Mouse (Mus musculus) CD4-positive, CD25-positive, alpha-beta regulatory T cell, adult 2 months (primary cell): ENCODE results near the gene Tmem30a.

ENCODE experiments used
- DNase-seq: peaks from one replicate; pipeline ENCODE4 v3.0.0-alpha.2; 2012; ENCODE audit warnings: low read depth, low spot score

Tmem30a gene

DNA sequence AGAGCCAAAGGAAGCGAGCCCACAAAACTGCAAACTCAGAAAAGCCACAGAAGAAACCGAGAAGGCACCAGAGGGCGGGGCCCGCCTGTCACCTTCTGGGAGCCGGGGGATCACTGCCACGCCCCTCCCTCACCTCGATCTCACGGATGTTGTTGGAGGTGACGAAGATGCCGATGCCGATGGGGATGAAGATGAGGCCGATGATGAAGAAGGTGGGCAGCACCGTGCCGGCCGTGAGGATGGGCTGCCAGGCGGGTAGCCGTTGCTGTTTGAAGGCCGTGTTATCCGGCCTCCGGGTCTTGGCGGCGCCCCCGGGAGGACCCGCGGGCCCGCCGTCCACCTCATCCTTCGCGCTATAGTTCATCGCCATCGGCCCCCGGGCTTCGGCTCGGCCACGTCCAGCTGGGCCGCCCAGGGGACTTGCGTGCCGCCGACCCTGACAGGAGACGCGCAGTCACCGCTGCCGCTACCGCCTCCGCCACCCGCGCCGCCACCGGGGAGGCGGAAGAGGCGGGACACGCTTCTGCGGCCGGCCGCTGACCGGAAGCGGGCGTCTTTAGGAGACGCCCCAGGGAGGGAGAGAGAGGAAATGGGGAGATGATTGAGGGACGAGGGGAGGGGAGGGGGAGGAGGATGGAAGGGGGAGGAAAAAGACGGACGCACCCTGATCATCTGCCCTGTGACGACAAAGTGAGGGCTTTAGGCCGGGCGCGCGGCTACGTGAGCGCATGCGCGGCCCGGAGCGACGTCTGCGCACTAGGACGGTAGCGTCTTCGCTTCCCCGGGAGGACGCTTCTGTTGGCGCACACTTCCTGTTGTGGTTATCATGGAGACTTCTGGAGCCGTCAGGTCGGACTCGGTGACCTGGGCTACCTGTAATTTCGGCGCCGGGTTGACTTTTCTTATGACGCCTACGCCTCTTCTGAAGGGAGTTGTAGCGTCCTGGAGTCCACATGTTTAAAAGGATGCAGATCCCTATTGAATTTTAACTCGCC, at the start of gene Tmem30a:
Gene Tmem30a, minus strand, starts transcription at position 667 of the 995 bp plus-strand sequence.
- DNase-seq: peak; percentile 98

DNA sequence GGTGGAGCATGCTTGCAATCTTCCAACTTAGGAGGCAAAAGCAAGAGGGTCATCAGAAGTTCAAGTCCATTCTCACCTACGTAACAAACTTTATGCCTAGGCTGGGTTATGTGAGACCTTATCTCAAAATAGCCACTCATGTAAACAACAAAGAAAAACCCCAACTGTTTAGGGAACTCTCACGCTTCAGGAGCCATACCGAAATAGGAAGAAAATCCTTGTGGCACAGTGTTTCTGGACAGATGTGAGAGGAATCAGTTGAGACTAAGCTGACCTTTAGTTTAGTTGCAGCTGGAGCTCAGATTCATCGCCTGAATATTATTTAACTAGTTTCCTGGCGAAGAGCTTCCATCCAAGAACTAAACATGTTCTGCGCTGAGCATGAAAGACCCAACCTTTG, 49.3 kb upstream of the Tmem30a start:
- no peak for DNase-seq

DNA sequence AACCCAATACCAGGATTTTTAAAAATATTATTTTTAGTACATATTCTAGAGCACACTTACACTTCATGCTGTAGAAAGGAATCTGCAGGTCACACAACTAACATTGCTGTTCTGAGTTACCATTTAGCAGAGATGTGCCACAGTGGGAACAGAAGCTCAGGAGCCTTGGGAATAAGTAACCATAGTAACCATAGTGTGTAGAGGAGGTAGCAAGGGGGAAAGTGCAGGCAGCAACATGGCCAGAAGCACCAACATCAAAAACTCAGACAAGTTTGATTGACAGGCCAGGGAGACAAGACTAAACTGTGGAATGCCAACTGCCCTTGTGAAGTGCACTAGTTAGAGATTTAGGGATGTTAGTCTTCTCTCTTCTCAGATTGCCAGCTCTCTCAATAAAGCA, 48.7 kb upstream of the Tmem30a start:
- DNase-seq: no peak

DNA sequence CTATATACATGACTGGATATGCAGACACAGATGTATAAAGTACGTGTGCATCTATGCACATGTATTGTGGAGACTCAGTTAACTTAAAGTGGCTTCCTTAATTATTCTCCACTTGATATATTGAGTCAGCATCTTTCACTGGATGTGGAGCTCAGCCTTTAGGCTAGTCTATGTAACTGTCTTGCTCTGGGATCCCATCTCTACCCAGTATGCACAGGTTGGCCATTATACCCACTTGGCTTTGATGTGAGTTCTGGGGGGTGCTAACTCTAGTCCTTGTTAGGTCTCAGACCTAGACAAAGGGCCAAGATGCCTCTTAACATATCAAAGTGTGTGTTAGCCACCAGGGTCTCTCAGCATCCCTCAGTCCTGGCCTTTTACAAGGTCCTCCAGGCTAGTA, 38.0 kb upstream of the Tmem30a start:
- DNase-seq: no peak

DNA sequence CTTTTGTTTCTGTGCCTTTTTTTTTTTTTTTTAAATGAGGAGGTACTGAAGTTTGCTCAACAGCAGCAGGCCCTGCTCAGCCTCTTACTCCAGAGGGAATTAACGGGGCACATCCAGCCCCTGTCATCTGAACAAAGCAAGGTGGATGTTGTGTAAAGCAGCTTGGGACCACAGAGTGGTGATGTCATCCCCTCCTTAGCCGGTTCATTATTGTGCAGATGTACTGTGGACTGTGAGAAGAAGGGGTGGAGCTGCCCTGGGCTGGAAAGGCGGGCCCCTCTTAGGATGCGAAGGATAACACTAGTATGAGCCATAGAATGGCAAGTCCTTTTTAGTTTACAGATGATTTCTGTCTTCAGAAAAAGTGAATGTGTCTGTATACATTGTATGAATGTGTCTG, 37.6 kb upstream of the Tmem30a start:
- DNase-seq: no peak

DNA sequence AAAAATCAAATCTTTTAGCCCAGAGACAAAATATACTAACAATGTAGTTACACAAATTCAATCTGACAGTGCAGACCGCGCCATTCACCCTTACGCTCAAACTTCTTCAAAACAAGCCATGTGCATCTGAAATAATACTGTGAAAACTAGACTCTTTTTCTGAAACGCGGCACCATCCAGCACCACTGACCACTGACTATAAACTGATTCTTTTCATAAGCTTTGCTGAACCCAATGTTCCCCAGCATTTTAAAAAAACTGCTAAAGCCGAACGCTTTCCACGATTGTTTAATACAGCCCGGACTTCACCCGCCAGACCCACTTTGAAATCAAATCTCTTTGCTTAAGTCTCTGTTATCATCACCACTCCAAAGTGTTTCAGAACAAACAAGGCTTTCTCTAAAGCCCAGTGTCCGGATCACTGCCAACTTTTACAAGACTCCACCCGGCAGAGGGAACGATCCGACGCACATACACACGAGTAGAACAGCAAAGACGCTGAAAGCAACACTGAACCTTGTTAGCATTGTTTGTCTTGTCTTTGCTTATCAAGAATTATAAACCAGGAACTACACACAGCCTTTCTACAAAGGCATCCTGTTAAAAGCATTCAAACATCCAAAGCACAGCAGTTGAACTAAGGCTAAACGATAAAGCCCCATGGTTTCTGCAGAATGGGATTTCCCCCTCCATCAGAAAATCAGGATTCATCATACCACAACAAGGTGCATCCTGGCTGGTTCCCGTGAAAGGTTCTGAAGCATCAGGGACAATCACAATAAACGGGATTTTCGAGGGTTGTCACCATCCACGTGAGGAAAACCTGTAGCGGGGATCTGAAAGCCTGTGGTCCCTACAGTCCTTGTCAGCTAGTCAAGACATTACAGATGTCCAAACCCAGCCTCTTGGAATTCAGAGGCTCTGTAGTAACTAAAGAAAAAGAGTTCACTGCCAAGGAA, 36.8 kb upstream of the Tmem30a start:
- no peak for DNase-seq

DNA sequence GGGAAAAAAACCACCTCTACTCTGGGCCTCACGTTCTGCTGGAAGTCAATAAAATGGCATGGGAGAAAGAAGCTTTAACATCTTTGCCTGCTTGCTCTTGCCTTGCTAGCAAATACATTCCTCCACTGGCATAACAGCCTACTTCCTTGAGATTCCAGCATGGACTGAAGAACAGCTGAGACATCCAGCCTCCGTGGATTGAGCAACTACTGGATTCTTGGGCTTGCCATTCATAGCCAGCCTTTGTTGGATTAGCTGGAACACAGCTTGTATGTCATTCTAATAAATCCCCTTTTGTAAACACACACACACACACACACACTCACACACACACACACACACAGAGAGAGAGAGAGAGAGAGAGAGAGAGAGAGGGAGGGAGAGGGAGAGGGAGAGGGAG, 33.8 kb upstream of the Tmem30a start:
- no peak for DNase-seq

DNA sequence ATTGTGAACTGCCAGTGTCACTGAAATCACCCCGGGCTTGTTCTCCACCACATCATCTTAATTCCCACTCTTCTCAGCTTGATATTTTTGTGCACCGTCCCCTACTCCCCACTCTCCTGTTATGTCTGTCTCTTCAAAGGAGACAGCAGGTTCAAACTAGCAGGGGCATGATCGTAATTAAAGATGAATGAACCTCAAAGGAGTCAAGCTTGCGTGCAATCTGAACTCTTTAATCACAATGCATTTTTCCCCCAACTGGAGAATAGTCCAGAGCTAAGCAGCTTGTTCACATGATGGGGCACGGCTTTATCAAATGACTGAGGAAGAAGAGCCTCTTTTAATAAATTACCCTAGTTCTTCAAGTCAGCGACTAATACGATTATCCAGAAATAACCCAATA, 32.2 kb upstream of the Tmem30a start:
- no peak for DNase-seq

DNA sequence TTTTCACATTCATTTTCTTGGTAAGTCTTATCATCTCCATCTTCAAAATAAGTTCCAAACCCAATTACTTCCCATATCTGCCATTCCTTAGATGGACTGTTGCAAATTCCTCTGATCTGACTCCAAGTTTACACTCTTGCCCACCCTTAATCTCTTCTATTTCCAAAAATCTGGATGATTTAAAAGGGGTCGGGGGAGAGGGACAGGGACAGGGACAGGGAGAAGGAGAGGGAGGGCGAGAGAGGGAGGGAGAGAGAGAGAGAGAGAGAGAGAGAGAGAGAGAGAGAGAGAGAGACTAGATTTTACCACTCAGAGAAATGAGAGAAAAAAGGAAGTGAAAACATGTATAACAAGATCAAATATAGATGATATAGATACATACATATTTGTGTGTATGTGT, 30.5 kb upstream of the Tmem30a start:
- no peak for DNase-seq

DNA sequence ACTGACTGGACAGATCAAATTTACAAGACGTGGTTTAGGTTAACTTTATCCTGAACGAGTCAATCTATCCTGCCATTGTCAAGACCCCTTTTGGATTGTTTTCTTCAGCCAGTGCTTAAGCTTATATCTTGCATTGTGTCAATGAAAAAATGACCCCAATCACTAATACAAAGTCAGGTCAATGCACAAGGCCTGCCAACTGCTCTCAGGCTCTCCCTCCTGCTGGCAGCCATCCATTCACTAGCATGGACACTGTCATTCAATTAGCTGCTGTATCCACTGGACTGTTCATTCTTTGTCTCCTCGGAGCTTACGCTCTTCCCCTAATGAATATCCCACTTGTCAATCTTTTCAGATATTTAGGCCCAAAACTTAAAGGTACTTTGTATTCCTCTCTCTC, 30.1 kb upstream of the Tmem30a start:
- DNase-seq: no peak

DNA sequence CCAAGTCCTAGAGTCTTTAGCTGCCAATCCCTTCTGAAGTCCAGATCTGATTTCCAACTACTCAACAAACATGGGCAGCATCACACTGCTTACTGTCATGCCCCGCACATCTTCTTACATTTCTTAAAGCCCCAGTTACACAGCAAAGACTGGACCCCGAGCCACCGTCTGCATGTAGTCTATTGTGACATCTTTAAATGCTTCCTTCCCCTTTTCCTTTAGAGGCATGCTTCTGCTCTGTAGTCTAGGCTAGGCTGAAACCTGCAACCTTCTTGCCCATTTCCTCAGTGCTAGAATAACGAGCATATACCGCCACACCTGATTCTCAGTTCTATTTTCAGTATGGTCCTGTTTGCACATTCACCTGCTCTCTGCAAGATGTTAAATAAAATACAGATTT, 23.2 kb upstream of the Tmem30a start:
- no peak for DNase-seq

DNA sequence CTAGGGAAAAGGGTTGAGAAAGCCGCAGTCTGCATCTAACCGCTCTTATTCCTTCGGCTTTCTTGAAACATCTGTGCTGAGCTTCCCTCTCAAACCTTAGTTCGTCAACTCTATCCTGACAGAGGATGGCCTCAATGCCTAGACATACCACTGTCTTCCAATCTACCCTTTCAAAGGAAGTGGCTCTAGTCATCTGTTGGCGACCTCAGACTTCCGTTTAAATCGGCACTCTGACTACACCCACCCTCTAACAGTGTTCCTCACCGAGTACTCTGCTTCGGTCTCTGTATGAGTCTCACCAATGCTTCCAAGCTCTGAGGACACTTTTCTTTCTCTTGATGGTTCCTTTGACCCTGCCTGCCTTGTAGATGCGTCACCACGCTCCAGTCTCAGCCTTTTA, 22.7 kb upstream of the Tmem30a start:
- peak; percentile 53 for DNase-seq

DNA sequence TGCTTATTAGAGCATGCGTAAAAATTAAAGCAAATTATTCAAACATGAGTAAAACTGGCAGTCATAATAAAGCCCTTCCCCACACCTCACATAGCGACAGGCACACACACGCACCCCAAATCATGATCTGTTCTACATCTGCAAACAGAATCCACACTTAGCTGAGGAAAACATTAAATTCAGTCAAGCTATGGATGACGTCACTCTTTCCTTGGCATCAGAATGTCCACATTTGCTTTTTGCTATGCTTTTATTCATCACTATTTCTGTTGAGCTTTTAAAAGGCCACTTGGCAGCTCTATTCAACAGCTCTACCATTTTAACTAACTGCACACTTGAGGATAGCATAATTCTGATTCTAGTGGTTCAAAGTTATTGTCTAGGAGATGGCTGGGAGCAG, 21.3 kb upstream of the Tmem30a start:
- no peak for DNase-seq

DNA sequence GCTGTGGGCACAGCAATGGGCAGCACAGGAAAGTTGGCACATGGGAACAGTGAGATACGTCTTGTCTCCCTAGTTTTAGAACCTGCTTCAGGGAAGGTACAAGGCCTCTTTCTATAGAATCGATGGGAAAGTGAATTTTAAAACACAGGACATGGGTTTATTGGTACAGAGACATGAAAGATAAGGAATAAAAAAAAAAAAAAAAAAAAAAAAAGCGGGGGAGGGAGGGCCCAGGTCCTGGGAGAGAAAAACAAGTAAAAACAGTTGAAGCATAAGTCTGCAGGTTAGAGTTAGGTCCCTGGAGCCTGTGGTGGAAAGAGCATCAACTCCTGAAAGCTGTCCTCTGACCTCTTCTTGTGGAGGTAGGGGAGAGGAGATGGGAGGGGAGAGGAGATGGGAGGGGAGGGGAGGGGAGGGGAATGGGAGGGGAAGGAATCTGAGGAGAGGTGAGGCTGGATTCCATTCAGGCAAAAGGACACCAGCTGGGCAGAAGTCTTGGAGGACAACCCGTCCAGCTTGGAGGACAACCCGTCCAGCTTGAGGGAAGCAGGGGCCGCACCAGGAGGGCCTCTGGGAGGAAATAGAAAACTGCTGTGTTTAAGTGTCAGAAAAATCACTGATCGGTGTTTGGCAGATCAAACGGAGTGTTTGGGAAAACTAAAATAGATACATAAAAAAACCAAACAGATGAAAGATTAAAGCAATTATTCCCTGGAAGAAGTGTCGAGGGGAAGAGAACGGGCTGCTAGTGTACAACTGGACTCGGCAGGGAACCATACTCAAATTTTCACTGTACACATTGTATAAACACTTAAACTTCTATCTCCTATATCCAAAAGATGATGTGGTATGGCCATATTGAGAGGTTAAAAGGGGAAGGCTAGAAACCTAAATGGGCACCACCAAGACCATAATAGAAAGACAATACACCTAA, 17.9 kb upstream of the Tmem30a start:
- DNase-seq: no peak

DNA sequence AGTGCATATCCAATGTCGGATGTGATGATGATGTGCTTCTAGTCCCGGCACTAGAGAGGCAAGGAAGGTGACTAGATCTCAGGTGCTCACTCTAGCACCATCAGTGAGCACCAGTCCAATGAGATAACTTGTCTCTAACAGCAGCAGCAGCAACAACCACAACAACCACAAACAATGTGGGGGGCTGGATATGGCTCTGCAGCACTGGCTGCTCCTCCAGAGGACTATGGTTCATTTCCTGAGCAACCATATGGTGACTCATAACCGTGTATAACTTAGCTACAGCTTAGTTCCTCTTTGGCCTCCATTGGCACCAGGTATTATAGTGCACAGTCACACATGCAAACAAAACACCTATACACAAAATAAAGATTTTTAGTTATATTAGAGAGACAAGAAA, 17.2 kb upstream of the Tmem30a start:
- DNase-seq: peak; percentile 16

DNA sequence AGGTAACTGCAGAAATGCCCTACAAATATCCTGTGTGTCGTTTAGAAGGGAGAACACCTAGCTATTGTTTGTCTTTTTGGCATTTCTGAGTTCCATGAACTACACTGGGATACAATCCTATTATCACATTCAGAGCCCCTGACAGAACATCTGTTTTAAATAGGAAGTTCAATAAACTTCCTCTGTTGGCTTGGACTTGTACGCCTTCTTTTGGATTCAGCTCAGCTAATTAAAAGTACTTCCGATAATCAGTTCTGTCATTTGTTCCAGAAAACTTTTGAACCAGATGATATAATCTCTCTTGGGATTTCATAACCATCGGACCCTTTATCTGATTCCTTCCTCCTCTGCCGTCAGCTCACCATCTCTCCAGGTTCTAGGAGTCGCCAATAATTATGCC, 16.1 kb upstream of the Tmem30a start:
- no peak for DNase-seq

DNA sequence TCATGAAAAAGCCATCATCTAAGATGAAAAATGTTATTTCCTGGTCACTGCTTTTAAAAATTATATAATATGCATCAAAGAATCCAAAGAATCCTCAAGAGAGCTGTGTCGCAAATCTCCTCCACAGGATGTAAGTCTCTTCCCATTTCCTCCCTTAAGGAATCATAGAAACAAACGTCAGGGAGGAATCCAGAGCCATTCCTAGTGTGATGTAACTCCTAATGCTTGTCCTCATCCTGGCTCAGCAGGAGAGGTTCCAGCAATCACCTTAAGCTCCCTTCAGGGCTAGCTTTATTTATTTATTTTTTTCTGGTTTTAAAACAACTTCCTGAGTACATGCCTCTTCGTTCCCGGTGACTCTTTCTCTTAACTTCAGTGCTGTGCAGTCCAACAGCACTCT, 13.9 kb upstream of the Tmem30a start:
- DNase-seq: no peak

DNA sequence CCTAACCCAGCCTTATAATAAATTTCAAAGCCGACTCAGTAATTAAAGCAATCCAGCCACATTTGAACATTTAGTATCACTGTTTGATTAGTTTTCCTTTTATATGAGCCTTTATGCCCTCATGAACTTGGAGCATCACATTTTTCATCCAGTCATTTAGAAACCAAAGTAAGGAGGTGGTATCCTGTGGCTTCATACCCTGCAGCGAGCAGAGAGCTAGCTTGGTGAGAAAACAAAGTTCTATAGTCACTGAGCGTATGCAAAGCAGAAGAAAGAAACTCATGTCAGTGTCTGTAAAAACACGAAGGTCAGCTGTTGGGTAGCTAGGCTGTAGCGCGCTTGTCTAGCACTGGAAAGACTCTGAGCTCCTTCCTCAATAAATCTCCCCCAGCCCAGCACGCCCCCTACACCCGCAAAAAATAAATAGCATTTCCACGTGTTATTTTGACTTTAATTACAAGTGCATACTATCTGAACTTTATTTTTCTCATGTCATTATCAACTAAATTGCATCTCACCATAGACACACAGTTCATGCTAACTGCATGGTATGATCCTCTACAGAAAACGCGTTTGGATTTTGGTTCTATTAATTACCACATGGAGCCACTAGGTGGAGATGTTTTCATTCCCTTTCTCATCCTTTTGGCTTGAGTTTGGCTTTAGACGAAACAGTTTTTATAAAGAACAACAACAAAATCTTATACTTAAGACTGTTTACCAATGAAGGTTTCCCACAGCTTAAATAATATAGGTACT, 13.2 kb upstream of the Tmem30a start:
- peak; percentile 72 for DNase-seq

DNA sequence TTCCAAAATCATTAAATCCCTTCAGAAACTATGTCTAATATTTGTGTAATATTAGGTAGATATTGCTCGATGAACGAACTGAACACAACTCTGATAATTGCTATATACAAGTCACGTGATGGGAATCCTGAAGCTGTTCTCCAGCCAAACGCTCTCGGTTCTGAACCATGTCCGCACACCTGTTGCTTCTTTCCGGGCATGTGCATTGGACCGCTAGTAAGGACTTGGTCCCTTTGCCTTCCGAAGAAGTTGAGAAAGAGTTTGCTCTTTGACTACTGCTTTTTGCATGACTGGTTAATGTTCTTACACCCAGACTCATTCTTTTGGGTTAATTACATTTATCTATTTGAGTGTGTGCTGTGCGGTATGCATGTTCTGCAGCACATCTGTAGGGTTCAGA, 12.1 kb upstream of the Tmem30a start:
- DNase-seq: no peak

DNA sequence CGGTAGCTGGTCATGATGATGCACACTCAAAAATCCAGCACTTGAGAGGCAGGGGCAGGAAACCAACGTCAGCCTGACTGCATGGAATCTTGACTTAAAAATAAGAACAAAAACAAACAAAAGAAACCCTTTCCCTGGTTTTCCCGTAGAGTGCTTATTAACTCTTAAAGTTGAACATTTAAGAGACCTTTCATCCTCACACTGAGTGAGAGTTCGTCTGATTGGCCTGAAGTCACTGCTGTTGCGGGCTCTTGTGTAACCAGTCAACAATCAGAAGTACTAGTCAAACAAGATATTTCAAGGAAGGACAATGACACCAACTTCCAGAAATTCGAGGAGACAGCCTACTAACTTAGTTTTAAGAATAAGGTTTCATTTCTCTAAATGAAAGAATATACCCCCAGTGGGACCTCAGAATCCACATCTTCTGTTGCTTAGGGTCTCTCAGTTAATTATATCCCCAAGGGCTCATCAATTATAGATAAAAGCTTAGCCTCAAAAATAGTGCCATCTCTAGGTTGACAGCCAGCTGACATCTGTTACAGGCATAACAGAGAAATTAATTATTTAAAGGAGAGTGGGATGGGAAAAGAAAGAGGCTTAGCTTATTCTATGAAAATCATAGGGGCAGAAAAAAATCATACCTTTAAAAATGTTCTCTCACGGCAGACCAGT, 3.3 kb upstream of the Tmem30a start:
- DNase-seq: no peak
